Mouse (Mus musculus) layer of hippocampus, adult 8-10 months (tissue): ENCODE measurements at regions not wholly inside any gene's neighbourhood (a gene's known extent, or its start where the extent isn't known, plus 50 kb on each side); places are given as distances from the start of the nearest gene placed in this dataset.

Experiments
- DNase-seq, 2 experiments: peaks; one replicate each; pipeline ENCODE4 v3.0.0; 2022; ENCODE audit warnings: low spot score in 2 of 2

DNA sequence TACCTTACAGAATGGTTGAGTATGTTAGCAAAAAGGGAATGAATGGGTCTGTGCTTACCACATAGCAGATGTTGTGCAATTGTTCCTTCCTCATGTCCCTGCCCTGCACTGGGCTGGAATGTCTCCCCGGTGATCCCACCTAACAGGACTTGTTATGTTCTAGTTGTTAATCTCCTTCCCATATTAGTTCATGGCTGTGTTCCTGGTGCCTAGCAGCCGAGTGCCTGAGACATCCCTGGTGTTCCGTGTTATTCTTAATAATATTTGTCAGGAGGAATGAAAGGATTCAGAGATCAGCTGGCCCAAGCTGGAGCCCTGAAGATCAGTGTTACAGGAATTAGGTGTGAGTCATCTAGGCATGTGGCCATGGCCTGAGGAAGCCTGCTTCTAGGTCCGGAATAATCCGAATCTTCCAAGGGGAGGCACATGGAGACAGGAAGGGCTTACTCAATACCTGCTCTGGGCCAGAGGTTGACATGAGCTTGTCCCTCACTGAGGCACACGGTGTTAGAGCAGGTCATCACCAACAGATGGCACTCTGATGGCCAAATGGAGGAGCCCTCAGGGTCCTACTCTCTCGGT lies 171.2 kb downstream of the 4933412E24Rik start:
- no peak for DNase-seq

GRCm38 (mm10) chr15:59836631-59837030 lies 179.8 kb downstream of the 4933412E24Rik start:
- no peak for DNase-seq

DNA sequence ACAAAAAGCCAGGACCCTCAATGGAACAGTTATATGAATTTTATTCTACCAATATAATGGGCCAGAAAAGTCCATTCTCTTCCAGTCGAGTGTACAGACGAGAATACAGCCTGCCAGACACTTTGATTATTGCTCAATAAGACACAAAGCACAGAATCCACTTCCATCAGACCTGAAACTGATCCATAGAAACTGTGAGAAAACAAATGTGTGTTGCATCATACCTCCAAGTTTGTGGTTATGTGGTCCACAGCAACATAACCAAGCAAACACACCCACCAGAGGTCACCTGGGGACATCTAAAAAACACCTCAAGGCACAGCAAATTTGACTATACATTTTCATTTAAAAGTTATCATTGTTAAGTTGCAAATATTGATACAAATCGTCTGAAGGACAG lies 183.2 kb downstream of the 4933412E24Rik start:
- DNase-seq = no peak

DNA sequence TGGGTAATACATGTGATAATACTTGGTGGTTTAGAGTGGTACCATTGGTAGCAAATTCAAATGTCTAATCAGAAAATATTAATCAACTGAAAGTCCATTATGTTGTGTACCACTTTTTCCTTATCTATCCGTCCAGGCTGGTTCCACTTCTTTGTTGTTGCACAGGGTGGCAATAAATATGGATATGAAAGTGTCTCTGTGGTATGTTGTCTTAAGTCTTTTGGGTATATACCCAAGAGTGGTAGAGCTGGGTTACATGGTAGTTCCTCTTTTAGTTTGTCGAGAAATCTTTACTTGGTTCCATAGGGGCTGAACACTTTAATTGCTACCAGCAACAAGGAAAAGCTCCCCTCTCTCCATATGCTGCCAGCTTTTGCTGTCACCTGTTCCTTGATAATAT lies 184.9 kb downstream of the 4933412E24Rik start:
- DNase-seq = no peak

DNA sequence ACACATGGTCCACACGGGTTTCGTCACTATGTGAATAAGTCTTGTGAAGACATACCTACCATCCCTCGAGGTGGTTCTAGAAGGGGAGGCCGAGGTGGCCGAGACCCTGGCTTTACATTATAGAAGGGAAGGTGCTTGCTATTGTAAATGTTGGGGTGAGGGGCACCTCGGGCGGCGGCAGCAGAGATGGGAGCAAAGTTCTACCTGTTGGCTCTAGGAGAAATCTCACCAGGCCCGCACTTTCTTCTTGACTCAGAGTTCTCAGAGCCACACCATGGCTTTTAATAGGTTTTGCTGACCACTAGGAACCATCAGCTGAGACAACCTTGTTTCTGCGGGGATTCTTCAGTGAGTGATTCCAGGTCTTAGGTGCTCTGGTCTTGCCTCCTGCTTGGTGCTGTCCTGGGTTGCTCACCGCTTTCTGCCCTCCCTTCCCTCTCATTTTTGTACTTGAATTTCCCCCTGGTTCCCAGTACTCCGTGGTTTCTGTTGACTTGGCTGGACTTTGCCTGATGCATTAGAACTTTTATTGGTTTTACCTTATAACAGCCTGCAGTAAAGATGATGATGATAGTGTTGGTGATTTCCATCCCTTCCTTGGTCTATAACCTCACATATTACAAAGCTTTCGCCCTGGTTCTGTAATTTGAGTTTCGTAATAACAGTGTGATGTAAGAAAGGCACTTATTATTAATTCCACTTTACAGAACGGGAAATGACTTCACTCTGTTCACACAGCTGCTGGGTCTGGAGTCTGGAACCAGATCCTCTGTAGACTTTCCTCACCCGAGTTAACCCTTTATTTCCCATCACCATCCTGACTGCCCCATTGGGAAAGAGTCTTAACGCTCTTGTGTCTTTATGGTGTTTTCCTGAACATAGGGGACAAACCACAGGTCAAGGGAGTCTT lies 185.6 kb downstream of the 4933412E24Rik start:
- DNase-seq = no peak

DNA sequence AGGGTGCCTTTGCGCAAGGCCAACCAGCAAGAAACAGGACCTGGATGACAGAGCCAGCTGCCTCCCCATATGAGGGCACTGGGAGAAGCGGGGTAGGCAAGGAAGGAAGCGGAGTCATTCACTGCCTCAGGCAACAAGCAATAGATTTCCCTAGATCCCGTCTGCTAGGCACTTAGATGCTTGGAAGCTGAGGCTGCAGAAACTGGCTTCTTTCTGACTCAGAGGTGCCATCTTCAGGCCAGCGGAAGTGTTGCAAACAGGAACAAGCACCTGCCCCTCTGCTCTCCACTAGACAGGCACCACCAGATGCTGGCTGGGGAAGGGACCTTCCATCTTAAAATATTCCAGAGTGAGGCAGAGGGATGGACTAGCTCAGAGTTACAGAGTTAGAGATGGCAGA lies 188.0 kb downstream of the 4933412E24Rik start:
- DNase-seq = peak; percentile 66 to 84

DNA sequence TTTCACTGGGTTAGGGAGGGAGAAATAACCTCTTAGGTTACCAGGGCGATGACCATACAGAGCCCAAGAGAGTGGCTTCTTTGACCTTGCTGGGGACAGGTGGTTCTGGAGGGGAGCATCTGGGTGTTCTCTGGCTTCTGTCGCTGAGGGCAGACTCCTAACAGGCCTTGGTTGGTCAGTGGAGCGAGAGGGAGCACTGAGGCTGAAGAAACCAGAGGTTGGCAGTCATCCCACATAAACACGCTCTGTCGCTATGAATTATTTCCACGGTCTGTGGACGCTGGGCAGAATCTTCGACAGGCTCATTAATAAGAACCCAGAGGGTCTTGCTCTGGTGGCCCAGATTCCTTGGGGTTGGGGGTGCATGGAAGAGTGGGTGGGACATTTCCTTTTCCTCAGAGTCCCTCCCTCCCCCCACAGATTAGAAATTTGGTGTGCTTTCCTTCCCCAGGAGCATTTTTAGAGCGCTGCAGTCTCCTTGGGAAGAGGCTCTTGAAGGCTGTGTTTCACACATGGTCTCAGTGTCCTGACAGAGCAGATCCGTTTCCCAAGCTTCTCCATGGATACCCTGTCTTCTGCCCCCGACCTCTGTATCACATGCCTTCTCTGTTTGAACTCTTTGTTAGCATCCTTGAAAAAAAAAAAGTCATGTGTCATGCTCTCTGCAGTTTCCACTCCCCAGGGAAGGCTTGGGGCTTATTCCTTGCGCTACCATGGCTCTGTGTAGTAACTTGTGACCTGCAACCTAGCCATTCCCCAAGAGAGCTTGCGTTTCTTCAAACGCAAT lies 190.1 kb downstream of the 4933412E24Rik start:
- no peak for DNase-seq

DNA sequence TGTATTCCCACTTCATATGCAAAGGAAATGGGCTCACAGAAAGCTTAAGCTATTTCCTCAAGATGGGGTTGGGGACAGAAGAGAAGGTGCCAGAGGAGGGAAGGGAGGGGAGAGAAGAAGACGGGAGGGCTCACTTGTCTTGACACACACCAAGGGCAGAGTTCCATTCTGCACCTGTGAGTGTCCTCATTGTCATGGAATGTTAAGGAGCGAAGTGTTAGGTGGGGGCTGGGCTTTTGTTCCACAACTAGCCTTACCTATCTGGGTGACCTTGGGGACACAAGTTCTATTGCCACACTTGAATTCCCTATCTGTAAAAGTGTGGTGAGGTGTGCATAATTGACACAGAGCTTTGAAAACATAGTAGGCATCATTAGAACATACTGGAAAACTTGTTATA lies 192.5 kb downstream of the 4933412E24Rik start:
- no peak for DNase-seq

DNA sequence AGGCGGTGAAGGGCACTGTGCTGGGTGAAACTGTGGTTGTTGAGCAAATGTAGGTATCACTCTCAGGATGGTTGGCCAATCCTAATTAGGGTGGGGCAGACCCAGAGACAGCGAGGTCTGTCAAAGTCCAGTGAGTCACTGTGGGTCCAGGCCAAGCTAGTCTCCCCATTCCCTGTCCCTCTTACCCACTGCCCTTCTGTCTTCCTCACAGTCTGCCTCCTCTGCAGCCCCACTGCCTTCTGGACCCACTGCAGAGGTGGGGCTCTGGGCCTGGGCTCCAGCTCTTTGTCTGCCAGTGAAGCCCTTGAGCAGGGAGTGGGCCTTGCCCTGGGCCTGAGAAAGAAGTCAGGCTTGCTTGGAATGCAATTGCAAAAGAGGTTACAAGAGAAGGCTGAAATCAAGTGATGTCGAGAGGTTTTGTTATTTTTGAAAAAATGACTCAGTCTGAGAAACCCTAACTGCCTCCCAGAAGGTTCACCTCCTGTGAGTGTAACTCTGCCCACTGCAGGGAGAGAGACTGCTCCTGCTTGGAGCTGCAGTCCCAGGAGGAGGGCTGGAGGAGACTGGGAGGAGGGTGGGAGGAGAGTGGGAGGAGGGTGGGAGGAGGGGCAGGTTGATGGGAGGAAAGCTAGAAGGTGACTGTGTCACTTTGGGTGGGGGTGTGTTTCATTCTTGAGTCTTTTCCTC lies 193.3 kb downstream of the 4933412E24Rik start:
- DNase-seq = no peak

- DNase-seq = no peak
Observed at GRCm38 (mm10) chr15:59820317-59820716, 196.1 kb downstream of the 4933412E24Rik start.

- no peak for DNase-seq
Observed at GRCm38 (mm10) chr15:59816031-59816430, 200.4 kb downstream of the 4933412E24Rik start.

DNA sequence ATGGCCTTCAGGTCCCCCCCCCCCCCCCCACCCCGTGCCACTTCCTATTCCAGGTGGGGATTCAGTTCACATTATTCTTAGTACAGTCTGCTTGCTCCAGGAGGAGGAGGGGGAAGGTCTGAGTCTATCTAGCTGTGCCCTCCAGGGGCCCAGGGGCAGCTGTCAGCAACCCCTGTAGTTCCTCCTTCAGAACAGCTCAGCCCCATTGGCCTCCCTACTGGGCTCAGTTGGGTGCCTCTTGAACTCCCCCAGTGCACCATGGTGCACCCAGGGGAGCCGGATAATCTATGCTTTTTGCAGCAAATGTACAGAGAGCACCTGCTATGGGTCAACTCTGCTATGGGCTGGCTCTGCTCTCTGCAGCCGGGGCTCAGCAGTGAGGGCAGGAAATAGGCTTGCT lies 204.8 kb downstream of the 4933412E24Rik start:
- DNase-seq = no peak

- no peak for DNase-seq
Observed at GRCm38 (mm10) chr15:59809361-59809760, 207.1 kb downstream of the 4933412E24Rik start.

- DNase-seq = no peak
Observed at GRCm38 (mm10) chr15:59807723-59808122, 208.7 kb downstream of the 4933412E24Rik start.

DNA sequence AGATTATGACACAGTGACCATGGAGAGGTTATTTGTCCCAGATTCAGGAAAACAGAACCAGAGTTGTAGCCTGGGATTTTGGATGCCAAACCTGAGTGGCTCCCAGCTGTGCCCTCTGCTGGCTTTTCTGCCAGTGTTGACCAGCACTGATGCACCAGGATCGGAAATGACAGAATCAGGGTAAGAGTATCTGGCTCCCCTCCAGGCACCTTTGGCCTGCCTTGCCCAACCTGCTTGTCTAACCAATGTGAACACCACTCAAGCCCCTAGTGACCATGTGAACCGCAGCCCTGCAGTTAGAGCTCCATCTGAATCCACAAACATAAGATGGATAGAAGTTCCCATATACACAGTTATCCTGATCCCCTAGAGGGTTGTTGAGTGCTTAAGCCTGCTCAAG lies 210.6 kb downstream of the 4933412E24Rik start:
- DNase-seq = no peak

- DNase-seq = no peak
Observed at GRCm38 (mm10) chr15:59804821-59805220, 211.6 kb downstream of the 4933412E24Rik start.

- no peak for DNase-seq
Observed at GRCm38 (mm10) chr15:59804394-59804793, 212.0 kb downstream of the 4933412E24Rik start.

DNA sequence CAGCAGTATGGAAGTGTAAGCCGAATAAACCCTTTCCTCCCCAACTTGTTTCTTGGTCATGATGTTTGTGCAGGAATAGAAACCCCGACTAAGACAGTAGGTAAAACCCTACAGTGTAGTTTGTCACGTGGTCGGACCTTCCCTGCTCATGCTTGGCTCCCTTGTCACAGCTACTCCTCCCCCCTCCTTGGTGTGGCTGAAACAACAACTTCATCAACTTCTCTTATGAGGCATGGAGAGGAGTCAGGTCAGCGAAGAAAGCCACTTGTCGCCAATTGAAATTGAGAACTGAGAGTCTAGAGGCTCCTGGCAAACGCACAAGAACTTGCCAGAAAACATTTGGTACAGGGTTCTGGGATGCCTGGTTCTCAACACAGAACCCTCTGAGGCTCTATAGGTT lies 214.1 kb downstream of the 4933412E24Rik start:
- DNase-seq = no peak

GRCm38 (mm10) chr15:59799124-59799815 lies 217.1 kb downstream of the 4933412E24Rik start:
- no peak for DNase-seq

- no peak for DNase-seq
Observed at GRCm38 (mm10) chr15:59798486-59798885, 217.9 kb downstream of the 4933412E24Rik start.

DNA sequence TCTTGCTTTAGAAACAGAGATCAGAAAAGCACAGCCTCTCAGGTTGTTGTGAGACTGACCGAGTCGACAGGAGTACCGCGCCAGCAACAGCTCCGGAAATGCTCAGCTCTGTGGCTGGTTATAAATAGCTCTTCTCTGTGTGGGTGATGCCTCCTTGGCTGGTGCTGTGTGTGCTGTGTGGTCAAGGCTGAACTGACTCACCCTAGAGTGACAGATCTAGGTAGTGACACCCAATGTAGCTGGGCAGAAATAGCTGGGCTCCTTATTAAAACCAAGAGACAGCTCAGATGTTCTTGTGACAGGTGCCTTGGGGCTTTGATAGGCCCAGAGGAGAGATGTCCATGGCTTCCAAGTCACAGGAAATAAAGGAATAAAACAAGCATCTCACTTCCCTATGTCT lies 220.7 kb downstream of the 4933412E24Rik start:
- no peak for DNase-seq
